Mouse (Mus musculus): ENCODE data around the gene Tec.
A peak's percentile ranks its signal among the peaks of the same experiment; 100 is the strongest.

Tec gene

GRCm38 (mm10) chr5:72736437-72736836, 131.8 kb downstream of the Tec start:
- DNase-seq (ENCODE audit: low spot score): no peak

GRCm38 (mm10) chr5:72735763-72736162, 132.5 kb downstream of the Tec start:
- DNase-seq (ENCODE audit: low spot score): no peak

GRCm38 (mm10) chr5:72732885-72733284, 135.4 kb downstream of the Tec start:
- DNase-seq (ENCODE audit: low spot score): no peak

- no peak for DNase-seq (ENCODE audit: low spot score)
Observed at GRCm38 (mm10) chr5:72725404-72725803, 142.9 kb downstream of the Tec start.

GRCm38 (mm10) chr5:72723429-72723828, 144.9 kb downstream of the Tec start:
- no peak for DNase-seq (ENCODE audit: low spot score)

- no peak for DNase-seq (ENCODE audit: low spot score)
Observed at GRCm38 (mm10) chr5:72720587-72720986, 147.7 kb downstream of the Tec start.

GRCm38 (mm10) chr5:72710572-72711278, 157.6 kb downstream of the Tec start:
- DNase-seq (ENCODE audit: low spot score): peak; percentile 29

GRCm38 (mm10) chr5:72709976-72710375, 158.3 kb downstream of the Tec start:
- no peak for DNase-seq (ENCODE audit: low spot score)

GRCm38 (mm10) chr5:72709451-72709850, 158.8 kb downstream of the Tec start:
- DNase-seq (ENCODE audit: low spot score): no peak

GRCm38 (mm10) chr5:72706722-72707121, 161.6 kb downstream of the Tec start:
- no peak for DNase-seq (ENCODE audit: low spot score)

GRCm38 (mm10) chr5:72706095-72706494, 162.2 kb downstream of the Tec start:
- DNase-seq (ENCODE audit: low spot score): no peak

All from ovary, postnatal 10 days (tissue).